Mouse (Mus musculus): ENCODE measurements around the gene Slc26a6. TPM values are rescaled to one million over a fixed set of nuclear protein-coding genes. Genes with fewer than 3 reads are reported as not detected.

Slc26a6 gene
- total RNA-seq (2023): 9.5 to 13.9 TPM (median 12.9 TPM) in 4 replicates

DNA sequence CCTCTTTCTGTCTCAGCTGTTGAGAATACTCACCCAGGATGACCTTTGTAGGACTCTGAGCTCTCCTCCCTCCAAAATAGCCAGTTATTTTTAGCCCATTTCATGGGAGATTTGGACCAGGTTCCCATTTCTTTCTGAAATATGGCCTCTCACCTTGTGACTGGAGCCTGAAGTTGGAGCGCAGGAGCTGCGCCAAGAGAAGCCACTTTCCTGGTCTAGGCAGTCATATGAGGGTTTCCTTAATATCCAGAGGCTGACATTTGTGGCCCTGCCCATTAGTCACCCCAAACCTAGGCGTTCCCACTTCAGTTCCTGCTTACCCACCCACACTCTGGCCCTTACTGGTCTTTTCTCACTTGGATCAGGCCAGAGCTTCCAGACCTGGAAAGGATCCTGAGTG lies at the start of gene Slc26a6:
TSS of gene Slc26a6 (plus strand) at position 308 of the 400 bp plus-strand sequence.

GRCm38 (mm10) chr9:108808163-108808665 lies 44.9 kb upstream of the Slc26a6 start, which contains the start of gene Nckipsd:
Gene Nckipsd (plus strand): TSS chr9:108808368.

DNA sequence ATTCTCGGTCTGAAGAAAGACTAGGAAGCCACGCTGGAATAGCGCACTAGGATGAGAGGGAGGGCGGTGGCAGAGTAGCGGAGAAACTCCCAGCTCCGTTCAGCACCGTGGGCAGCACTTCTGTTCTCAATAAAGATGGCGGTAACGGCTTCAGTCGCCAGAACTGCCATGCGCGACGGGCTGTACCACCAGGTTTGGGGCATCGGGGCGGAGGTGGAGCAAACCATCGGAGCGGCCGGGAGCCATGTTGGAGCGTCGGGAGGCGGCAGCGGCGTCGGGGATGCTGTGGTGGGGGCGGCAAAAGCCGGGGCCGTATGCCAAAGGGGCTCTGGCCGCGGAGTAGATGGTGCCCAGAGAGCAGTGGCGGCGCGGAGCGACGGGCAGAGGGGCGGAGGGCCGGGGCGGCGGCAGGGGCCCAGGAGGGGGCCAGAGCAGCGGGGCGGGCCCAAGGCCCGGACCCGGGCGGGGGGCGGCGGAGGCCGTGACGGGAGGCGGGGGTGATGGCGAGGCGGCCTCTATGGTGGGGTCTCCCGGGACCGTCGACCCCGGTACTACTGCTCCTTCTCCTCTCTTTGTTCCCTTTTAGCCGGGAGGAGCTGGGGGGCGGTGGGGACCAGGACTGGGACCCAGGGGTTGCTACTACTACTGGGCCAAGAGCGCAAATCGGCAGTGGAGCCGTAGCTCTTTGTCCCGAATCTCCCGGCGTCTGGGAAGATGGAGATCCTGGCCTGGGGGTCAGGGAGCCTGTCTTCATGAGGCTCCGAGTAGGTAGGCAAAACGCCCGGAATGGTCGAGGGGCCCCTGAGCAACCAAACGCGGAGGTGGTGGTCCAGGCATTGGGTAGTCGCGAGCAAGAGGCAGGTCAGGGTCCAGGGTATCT lies 27.0 kb upstream of the Slc26a6 start, which contains the start of gene Celsr3:
TSS of gene Celsr3 (plus strand) at position 501 of the 880 bp plus-strand sequence.

GRCm38 (mm10) chr9:108914491-108914890 lies 61.4 kb downstream of the Slc26a6 start, which contains the start of gene Tmem89:
Gene Tmem89 (plus strand): TSS chr9:108914619.

DNA sequence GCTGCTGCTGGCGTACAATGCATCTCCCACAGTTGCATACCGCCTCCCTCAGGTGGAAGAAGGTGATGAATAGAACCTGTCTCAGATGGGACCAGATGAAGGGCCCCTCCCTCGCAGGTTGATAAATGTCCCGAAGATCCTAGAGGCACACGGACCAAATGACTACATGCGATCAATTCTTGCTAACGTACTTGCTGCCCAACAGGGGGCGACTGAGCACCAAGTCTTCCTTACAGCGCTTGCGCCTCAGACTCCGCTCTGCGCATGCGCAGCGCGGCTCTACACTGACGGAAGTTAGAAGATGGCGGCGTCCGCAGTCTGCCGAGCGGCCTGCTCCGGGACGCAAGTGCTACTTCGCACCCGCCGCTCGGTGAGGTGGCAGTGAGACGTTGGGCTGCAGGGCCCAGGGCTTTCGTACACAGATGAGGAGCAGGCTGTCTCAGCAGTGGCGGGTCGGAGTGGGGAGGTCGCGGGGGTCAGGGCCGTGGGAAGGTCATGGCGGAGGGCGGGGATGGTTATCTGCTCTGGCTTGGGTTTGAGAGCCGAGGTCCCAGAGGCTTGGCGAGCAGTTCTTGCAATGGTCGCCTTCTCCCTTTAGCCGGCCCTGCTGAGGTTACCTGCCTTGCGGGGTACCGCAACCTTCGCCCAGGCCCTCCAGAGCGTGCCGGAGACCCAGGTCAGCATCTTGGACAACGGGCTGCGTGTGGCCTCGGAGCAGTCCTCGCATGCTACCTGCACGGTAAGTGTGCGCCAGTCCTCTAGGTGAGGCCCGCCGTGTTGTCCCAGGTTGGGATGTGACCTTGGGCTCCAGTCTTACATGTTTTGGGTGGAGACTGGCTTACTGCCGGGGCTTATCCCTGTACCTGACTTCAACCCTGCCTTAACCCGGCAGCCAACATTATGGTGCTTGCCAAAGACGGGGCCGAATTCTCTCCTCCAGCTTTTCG lies 83.6 kb downstream of the Slc26a6 start, which contains the start of gene Uqcrc1:
TSS of gene Uqcrc1 (plus strand) at position 216 of the 947 bp plus-strand sequence.

DNA sequence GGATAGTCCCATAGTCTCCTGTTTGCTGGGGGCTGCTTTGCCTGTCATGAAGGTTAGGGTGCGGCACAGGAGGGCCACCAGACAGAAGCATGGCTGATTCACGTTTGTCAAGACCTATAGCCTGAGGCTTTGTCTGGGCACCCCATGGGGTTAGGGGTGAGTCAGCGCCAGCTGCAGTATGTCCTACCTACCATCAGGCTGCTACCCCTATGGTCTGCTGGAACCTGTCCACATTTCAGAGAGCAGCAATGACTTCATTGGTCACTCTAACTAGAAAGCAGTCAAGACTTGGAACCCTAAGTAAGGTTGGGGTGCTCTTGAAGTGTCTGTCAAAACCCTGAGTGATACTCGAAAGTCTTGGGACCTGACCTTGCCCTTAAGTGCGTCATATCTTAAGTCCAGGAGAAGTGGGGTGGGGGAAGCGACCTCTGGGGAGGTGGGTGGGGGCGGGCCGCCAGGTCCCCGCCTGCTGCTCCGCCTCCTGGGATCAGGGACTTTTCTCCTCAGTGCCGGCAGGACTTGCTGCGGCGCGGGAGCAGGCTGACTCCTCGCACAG lies 100.1 kb downstream of the Slc26a6 start, which contains the start of gene Col7a1:
TSS of gene Col7a1 (plus strand) at position 506 of the 556 bp plus-strand sequence.

Other genes with a start within 250 kb of the Slc26a6 start
- 165 to 172 TPM (median 168 TPM) in 4 replicates for gene Arih2, start 203.9 kb upstream of the Slc26a6 start, total RNA-seq (2023)
- 15.5 to 20.3 TPM (median 17.4 TPM) in 4 replicates for gene Slc25a20, start 191.2 kb upstream of the Slc26a6 start, total RNA-seq (2023)
- gene Prkar2a, start 164.0 kb upstream of the Slc26a6 start, total RNA-seq (2023): 5.8 to 11.4 TPM (median 8.9 TPM) in 4 replicates
- gene Ip6k2, start 69.5 kb upstream of the Slc26a6 start, total RNA-seq (2023): 60.1 to 74.0 TPM (median 66.7 TPM) in 4 replicates
- 13.4 to 16.4 TPM (median 15.0 TPM) in 4 replicates for gene Nckipsd, start 44.9 kb upstream of the Slc26a6 start, total RNA-seq (2023)
- 0.06 to 0.69 TPM (median 0.46 TPM) in 3 of 4 replicates, not detected in the other for gene Celsr3, start 27.0 kb upstream of the Slc26a6 start, total RNA-seq (2023)
- not detected in 4 replicates for gene Tmem89, start 61.3 kb downstream of the Slc26a6 start, total RNA-seq (2023)
- 157 to 191 TPM (median 166 TPM) in 4 replicates for gene Uqcrc1, start 83.3 kb downstream of the Slc26a6 start, total RNA-seq (2023)
- gene Col7a1, start 100.3 kb downstream of the Slc26a6 start, total RNA-seq (2023): 1.7 to 8.1 TPM (median 4.9 TPM) in 4 replicates
- 0.51 to 0.85 TPM in 2 of 4 replicates, not detected in the others for gene Ucn2, start 132.7 kb downstream of the Slc26a6 start, total RNA-seq (2023)
- 28.1 to 37.3 TPM (median 33.5 TPM) in 4 replicates for gene Pfkfb4, start 138.5 kb downstream of the Slc26a6 start, total RNA-seq (2023)
- gene Shisa5, start 185.3 kb downstream of the Slc26a6 start, total RNA-seq (2023): 1,959 to 2,110 TPM (median 1,992 TPM) in 4 replicates
- gene Trex1, start 206.5 kb downstream of the Slc26a6 start, total RNA-seq (2023): 10.8 to 15.8 TPM (median 14.9 TPM) in 4 replicates
- gene Atrip, start 220.8 kb downstream of the Slc26a6 start, total RNA-seq (2023): 30.7 to 37.5 TPM (median 32.9 TPM) in 4 replicates
- 6.0 to 10.5 TPM (median 7.1 TPM) in 4 replicates for gene Ccdc51, start 229.2 kb downstream of the Slc26a6 start, total RNA-seq (2023)
- 271 to 328 TPM (median 318 TPM) in 4 replicates for gene Tma7, start 229.3 kb downstream of the Slc26a6 start, total RNA-seq (2023)
- 0.12 to 0.66 TPM (median 0.36 TPM) in 4 replicates for gene Plxnb1, start 242.1 kb downstream of the Slc26a6 start, total RNA-seq (2023)

All from B cell, adult 62 days (primary cell).